Mouse (Mus musculus) hindbrain, embryonic 15.5 days (tissue): ENCODE results near the gene Fam19a2. TPM values are rescaled to one million over a fixed set of nuclear protein-coding genes. Genes with fewer than 3 reads are reported as not detected.

ENCODE experiments used
- ATAC-seq: fragments of 200-750 bp; cut with Nextera tagmentation; 2 replicates; pipeline ENCODE4 v1.8.0; 2017; ENCODE audit warnings: low read depth, moderate number of reproducible peaks, moderate TSS enrichment; ENCODE audit not compliant: low FRiP score
- H3K27ac ChIP-seq: fragments of 300-500 bp; sonication (generic); replicated peaks from 2 replicates; pipeline ENCODE4 v1.5.1; 2015; ENCODE audit warnings: mild to moderate bottlenecking, inconsistent platforms
- H3K27me3 ChIP-seq: fragments of 300-500 bp; sonication (generic); 2 replicates; pipeline ENCODE4 v1.6.1; 2015; ENCODE audit warnings: control low read depth, inconsistent platforms
- H3K36me3 ChIP-seq: fragments of 300-500 bp; sonication (generic); 2 replicates; pipeline ENCODE4 v1.6.1; 2015; ENCODE audit warnings: control low read depth, inconsistent platforms
- H3K4me1 ChIP-seq: fragments of 300-500 bp; sonication (generic); replicated peaks from 2 replicates; pipeline ENCODE4 v1.6.1; 2015; ENCODE audit warnings: control low read depth, inconsistent platforms
- H3K4me2 ChIP-seq: fragments of 300-500 bp; sonication (generic); 2 replicates; pipeline ENCODE4 v1.6.1; 2015; ENCODE audit warnings: moderate library complexity, mild to moderate bottlenecking, inconsistent platforms
- H3K4me3 ChIP-seq: fragments of 300-500 bp; sonication (generic); 2 replicates; pipeline ENCODE4 v1.5.1; 2015; ENCODE audit warnings: mild to moderate bottlenecking, inconsistent platforms
- H3K9ac ChIP-seq: fragments of 300-500 bp; sonication (generic); 2 replicates; pipeline ENCODE4 v1.6.1; 2015; ENCODE audit warnings: inconsistent platforms
- H3K9me3 ChIP-seq: fragments of 300-500 bp; sonication (generic); 2 replicates; pipeline ENCODE4 v1.6.1; 2016; ENCODE audit warnings: control low read depth, inconsistent platforms
- WGBS: fragments of 180-500 bp; shearing (Covaris S2); methylation state at CpG from one replicate; pipeline ENCODE4 v1.1.7; 2015; 5-methylcytosine and 5-hydroxymethylcytosine counted together
- polyA plus RNA-seq: library from polyadenylated mRNA; unstranded; fragments of >200 nt; fragmentation: Nextera tagmentation; extraction: Ambion mirVana; gene quantifications from 2 replicates; pipeline ENCODE4 v1.2.1, GENCODE M21; 2015

Gene Fam19a2
- polyA plus RNA-seq, 1 experiment from 2014 or later = 58.5 TPM

DNA sequence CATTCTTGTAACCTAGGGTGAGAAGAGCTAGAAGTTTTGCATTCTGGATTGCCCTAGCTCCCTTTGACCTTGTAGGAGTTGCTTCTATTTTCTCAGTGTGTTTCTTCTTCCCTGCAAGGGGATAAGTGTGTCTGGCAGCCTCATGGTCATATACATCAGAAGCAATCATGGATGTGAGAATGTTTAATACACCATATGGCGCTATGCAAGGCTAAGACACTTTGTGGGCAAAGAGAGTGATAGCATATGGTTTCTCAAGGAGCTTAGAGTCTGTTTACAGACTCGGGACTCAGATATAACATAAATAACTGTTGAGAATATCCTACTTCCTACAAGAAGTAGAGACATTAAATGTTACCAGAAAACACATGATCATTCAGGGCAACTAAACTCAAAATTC is 315.2 kb downstream of the Fam19a2 start:
- Histone ChIP-seq H3K9me3 (no peaks in the 10 kb centered on the region), H3K4me1 (no peaks in the 10 kb centered on the region), H3K9ac (no peak overlapping the region), H3K4me2 (no peak overlapping the region), H3K36me3 (no peaks in the 10 kb centered on the region), H3K27me3 (no peaks in the 10 kb centered on the region), H3K27ac (no peak overlapping the region), H3K4me3 (no peak overlapping the region)
- ATAC-seq = no peak
- 81% methylated on average over 2 of the region's 2 CpGs for WGBS

DNA sequence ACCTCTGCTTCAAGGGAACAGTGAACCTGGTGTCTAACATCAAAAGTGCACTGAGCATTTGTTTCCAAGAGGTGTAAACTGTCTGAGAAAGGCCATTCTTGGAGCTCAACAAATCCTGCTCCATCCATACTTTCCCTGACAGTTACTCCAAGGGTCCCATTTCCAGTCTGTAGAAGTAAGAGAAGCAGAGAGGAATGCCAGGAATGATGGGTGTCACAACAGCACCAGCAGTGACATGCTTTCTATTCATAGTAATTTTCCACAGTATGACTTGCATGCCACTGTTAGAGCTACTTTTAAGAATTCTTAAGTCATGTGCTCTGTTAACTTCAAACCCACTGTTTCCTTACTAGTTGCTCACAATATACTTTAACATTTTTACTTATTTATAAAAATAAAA is 331.2 kb downstream of the Fam19a2 start:
- H3K4me2 ChIP-seq = no peak overlapping the region
- H3K27me3 ChIP-seq = no peaks in the 10 kb centered on the region
- no peaks in the 10 kb centered on the region for H3K4me1 ChIP-seq
- no peaks in the 10 kb centered on the region for H3K9me3 ChIP-seq
- no peak for ATAC-seq
- H3K27ac ChIP-seq = no peak overlapping the region
- no peak overlapping the region for H3K9ac ChIP-seq
- H3K36me3 ChIP-seq = no peaks in the 10 kb centered on the region
- H3K4me3 ChIP-seq = no peak overlapping the region

DNA sequence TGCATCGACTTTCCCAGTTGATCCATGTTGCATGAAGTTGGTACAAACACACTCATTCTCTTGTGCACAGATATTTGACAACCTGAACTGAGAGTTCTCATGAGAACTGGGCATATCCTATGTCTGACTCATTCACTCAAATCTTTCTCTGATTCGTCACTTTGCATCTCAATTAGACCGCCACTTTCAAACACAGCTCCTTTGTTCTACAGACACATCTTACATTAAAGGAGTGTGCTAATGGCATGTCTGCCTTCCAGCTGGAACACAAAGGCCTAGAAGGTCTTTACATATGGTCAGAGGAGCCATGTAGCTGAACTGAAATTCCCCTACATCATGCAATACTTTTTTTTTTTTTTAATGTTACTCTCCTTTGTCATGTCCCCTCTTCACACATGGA is 333.3 kb downstream of the Fam19a2 start:
- H3K9me3 ChIP-seq = no peaks in the 10 kb centered on the region
- WGBS = 64% methylated on average over 3 of the region's 3 CpGs

DNA sequence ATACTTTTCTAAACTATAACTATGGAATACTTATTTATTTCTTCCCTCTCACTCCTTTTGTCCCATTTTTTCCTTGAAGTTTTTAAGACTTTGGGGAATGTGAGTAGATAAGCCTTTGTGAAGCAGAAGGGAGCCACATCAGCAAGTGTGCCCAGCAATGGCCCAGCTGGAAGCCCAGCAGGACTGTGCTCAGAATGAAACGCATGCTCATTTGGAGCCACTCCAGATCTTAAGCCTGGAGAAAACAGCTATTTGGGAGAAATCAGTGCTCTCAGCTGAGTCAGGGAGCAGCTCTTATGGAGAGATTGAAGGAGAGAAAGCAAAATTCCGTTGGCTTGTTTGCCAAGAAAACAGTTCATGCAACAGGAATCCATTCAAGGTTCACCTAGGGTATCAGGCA is 341.9 kb downstream of the Fam19a2 start:
- 25% methylated on average over 2 of the region's 2 CpGs for WGBS
- no peak overlapping the region for H3K9ac ChIP-seq

More for the DNA sequence above, 333.3 kb downstream of the Fam19a2 start:
- Histone ChIP-seq H3K4me3 (no peak overlapping the region), H3K4me1 (no peaks in the 10 kb centered on the region), H3K4me2 (no peak overlapping the region), H3K27ac (no peak overlapping the region), H3K9ac (no peak overlapping the region), H3K36me3 (no peaks in the 10 kb centered on the region), H3K27me3 (no peaks in the 10 kb centered on the region)
- no peak for ATAC-seq

DNA sequence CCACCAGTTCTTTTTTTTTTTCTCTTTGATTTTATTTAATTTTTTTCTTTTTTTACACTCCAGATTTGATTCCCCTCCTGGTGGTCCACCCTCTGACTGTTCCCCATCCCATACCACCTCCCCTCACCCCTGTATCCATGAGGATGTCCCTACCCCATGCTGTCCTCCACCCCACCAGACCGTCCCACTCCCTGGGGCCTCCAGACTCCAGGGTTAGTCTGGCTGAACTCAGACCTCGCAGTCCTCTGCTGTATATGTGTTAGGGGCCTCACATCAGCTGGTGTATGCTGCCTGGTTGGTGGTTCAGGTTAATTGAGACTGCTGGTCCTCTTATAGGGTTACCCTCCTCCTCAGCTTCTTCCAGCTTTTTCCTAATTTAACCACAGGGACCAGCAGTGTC is 362.9 kb downstream of the Fam19a2 start:
- no peak overlapping the region for H3K9ac ChIP-seq
- 76% methylated on average over 2 of the region's 2 CpGs for WGBS
- no peak for ATAC-seq

More for the DNA sequence above, 341.9 kb downstream of the Fam19a2 start:
- H3K4me3 ChIP-seq = no peak overlapping the region
- no peak overlapping the region for H3K27ac ChIP-seq
- ATAC-seq = no peak
- H3K9me3 ChIP-seq = no peaks in the 10 kb centered on the region
- no peaks in the 10 kb centered on the region for H3K36me3 ChIP-seq
- no peak overlapping the region for H3K4me2 ChIP-seq
- H3K4me1 ChIP-seq = no peaks in the 10 kb centered on the region
- H3K27me3 ChIP-seq = no peaks in the 10 kb centered on the region

DNA sequence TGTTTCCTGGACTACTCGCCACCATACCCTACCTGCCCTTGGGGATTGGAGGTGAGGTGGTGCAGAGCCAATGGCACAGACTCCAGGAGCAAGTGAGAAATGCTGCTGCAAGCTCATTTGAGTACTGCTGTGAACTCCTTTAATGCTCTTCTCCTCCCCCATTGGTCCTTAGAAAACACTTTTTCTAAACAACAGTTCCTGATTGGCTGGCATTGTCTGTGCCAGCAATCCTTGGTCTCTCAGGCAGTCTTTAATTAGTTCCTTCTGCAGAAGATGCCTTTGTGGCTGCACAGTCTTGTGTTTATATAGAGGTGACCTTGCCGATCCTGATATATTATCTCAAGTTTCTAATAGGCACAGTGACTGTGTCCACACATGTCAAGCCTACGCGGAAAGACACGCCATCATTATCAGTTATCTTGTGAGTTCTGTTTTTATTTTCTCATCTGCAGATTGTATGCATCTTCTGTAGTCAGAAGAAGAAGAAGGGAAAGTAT is 365.5 kb downstream of the Fam19a2 start:
- Histone ChIP-seq H3K4me2 (no peak overlapping the region), H3K36me3 (no peaks in the 10 kb centered on the region), H3K9ac (no peak overlapping the region), H3K4me1 (no peaks in the 10 kb centered on the region), H3K27me3 (no peaks in the 10 kb centered on the region), H3K27ac (no peak overlapping the region), H3K9me3 (no peaks in the 10 kb centered on the region), H3K4me3 (no peak overlapping the region)
- ATAC-seq = no peak
- WGBS = 83% methylated on average over 5 of the region's 5 CpGs

More for the DNA sequence above, 362.9 kb downstream of the Fam19a2 start:
- H3K27me3 ChIP-seq = no peaks in the 10 kb centered on the region
- H3K9me3 ChIP-seq = no peaks in the 10 kb centered on the region
- no peak overlapping the region for H3K4me2 ChIP-seq
- H3K4me3 ChIP-seq = no peak overlapping the region
- no peaks in the 10 kb centered on the region for H3K36me3 ChIP-seq
- no peaks in the 10 kb centered on the region for H3K4me1 ChIP-seq
- H3K27ac ChIP-seq = no peak overlapping the region

DNA sequence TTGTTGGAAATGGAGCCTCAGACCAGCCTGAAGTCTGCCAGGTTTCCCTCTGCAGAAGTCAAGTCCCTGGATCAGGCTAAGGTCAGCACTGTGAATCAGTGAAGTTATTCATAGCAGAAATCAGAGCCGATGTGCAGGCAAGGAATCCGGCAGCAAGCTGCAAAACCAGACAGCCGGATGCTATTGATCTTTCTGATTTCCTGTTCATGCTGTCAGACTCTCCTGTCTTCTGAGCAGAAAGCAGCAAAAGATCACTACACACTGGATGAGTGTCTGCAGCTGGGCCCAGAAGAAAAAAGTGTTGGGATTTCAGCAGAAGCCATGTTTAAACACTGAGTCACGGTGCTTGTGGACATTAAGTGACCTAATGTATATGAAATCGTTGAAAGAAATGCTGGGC is 368.2 kb downstream of the Fam19a2 start:
- H3K9ac ChIP-seq = no peak overlapping the region
- no peaks in the 10 kb centered on the region for H3K9me3 ChIP-seq
- H3K4me1 ChIP-seq = no peaks in the 10 kb centered on the region
- H3K36me3 ChIP-seq = no peaks in the 10 kb centered on the region
- no peak overlapping the region for H3K4me3 ChIP-seq
- ATAC-seq = no peak
- H3K4me2 ChIP-seq = no peak overlapping the region
- no peaks in the 10 kb centered on the region for H3K27me3 ChIP-seq
- H3K27ac ChIP-seq = no peak overlapping the region
- 79% methylated on average over 5 of the region's 5 CpGs for WGBS

DNA sequence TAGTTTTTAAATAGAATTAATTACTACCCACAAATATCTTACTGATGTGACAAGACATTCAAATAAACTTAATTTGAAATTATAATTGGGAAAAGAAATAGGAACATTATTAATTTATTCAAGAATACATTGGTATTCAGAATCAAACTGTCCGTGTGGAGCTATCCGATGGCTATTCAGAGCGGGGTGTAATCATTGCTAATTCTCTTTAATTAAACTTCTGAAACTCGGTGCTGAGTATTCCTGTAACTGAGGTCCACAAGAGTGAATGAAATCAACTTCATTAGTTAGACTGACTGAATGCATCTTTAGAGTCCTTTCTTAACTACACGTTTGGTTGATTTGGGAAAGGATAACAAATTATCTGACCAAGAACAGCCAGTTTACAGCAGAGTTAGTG is 372.9 kb downstream of the Fam19a2 start:
- WGBS = 68% methylated on average over 5 of the region's 5 CpGs
- Histone ChIP-seq H3K9ac (no peak overlapping the region), H3K4me1 (no peaks in the 10 kb centered on the region), H3K27me3 (no peaks in the 10 kb centered on the region), H3K4me2 (no peak overlapping the region), H3K9me3 (no peaks in the 10 kb centered on the region), H3K4me3 (no peak overlapping the region), H3K36me3 (no peaks in the 10 kb centered on the region), H3K27ac (no peak overlapping the region)
- ATAC-seq = no peak

DNA sequence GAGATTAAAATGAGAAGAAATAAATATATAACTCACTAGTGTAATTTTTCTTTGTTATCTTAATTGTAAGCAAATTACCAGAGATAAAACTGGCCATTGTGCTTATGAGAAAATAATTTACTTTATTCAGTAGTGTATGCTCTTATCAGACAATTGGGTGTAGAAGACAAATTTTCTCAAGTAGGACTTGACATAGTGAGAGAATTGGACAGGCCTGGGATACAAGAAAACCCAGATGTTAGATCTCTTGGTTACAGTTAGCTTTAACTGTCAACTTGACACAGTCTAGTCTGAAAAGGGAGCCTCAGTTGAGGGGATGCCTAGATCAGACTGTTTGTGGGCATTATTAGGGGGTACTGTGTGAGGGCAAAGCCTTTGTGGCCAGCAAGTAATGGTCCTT is 373.7 kb downstream of the Fam19a2 start:
- Histone ChIP-seq H3K27ac (no peak overlapping the region), H3K9me3 (no peaks in the 10 kb centered on the region), H3K4me1 (no peaks in the 10 kb centered on the region), H3K4me2 (no peak overlapping the region), H3K36me3 (no peaks in the 10 kb centered on the region), H3K9ac (no peak overlapping the region), H3K4me3 (no peak overlapping the region), H3K27me3 (no peaks in the 10 kb centered on the region)
- ATAC-seq = no peak

DNA sequence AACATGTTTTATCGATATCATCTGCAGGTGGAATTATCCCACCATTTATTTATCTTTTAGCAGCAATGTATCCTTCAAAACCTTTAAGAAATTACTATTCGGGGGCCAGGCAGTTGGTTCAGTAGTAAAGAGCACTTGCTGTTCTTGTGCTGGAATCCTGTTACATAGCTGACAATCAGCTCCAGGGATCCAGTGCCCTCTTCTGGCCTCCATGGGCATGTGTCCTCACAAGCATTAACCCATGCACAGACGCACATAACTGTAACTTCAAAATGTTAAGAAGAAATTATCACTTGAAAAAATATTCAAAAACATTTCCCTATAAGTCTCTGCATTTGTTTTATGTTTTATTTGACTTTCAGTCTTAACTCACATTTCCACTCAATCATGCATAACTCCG is 381.8 kb downstream of the Fam19a2 start:
- H3K27me3 ChIP-seq = no peaks in the 10 kb centered on the region
- no peaks in the 10 kb centered on the region for H3K9me3 ChIP-seq
- no peaks in the 10 kb centered on the region for H3K4me1 ChIP-seq
- no peak for ATAC-seq
- no peak overlapping the region for H3K4me3 ChIP-seq
- no peak overlapping the region for H3K27ac ChIP-seq
- no peak overlapping the region for H3K9ac ChIP-seq
- H3K36me3 ChIP-seq = no peaks in the 10 kb centered on the region
- WGBS = 94% methylated on average over 4 of the region's 4 CpGs
- no peak overlapping the region for H3K4me2 ChIP-seq

DNA sequence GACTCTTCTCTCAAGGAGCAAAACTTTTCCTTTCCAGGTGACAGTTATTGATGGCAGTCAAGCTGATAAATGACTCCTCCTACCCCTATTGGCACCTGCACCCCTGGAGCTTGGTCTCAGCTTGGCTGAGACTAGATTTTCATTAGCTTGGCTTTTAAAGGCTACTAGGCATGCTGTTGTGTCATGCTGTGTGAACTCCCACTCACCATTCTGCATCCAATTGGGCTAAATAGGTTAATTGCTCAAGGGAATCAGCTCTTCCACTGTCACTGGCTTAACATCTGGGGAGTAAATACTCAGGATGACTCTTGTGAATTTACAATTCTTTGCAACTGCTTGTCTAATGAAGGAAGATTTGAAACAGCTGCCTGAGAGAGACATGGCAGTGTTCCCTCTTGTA is 407.4 kb downstream of the Fam19a2 start:
- H3K9ac ChIP-seq = no peak overlapping the region
- no peaks in the 10 kb centered on the region for H3K9me3 ChIP-seq
- H3K27me3 ChIP-seq = no peaks in the 10 kb centered on the region
- H3K27ac ChIP-seq = no peak overlapping the region
- no peaks in the 10 kb centered on the region for H3K36me3 ChIP-seq
- H3K4me1 ChIP-seq = no peaks in the 10 kb centered on the region
- H3K4me3 ChIP-seq = no peak overlapping the region
- H3K4me2 ChIP-seq = no peak overlapping the region
- ATAC-seq = no peak

DNA sequence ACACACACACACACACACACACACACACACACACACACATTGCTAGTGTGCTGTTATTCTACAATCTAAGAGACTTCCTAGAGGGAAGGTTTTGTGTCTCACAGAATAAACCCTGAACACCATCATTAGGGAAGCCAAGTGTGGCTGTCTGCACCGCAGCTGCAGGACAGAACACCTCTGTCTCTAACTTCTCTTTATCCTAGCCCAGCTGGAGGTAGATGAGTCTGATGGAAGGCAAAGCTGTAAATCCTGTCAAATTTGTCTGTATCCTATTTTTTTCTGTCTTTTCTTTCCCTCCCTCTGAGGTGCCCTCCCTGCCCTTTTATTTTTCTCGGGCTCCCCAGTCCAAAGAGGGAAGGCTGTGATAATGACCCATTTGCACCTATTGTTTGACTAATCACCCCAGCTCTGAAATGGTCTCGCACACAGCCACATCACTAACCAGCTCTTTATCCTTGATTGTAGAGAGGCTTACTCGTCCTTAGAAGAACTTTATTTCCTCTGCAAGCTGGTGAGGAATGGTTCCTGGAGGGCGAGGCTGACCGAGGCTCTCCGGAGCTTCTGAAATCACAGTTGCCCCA is 414.6 kb downstream of the Fam19a2 start:
- no peak for ATAC-seq

DNA sequence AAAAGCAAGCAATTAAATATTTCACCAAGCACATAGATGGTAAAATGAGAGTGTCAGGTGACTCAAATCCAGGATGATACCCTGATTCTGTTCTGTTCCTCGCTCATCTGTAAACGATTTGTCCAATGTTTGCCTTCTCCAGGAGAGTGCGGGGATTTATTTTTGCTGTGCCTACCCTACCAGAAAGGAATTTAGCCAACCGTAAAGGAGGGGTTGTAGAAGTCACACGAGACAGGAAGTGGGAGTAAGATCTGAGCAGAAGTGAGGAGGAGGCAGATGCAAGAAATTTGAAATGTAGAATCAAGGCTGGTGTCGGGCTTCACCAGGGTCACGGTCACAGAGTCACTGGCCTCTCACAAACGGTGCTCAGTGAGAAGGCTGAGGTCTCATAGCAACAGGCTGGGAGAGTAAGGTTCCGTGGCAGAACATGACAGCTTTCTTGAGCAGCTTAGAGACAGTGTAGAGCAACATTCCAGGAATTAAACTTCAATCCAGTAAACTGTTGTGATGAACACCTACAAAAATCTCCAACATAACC is 419.0 kb downstream of the Fam19a2 start:
- Histone ChIP-seq H3K36me3 (no peaks in the 10 kb centered on the region), H3K4me2 (no peak overlapping the region), H3K27me3 (no peaks in the 10 kb centered on the region), H3K9me3 (no peaks in the 10 kb centered on the region), H3K4me3 (no peak overlapping the region), H3K9ac (no peak overlapping the region), H3K27ac (no peak overlapping the region), H3K4me1 (0 out of 2 replicates have a peak, but pooled peaks cover 4% of the 10 kb centered on the region)
- 67% methylated on average over 9 of the region's 9 CpGs for WGBS
- ATAC-seq = no peak

More for the DNA sequence above, 414.6 kb downstream of the Fam19a2 start:
- Histone ChIP-seq H3K27ac (no peak overlapping the region), H3K9me3 (no peaks in the 10 kb centered on the region), H3K4me2 (no peak overlapping the region), H3K36me3 (no peaks in the 10 kb centered on the region), H3K27me3 (no peaks in the 10 kb centered on the region), H3K4me1 (0 out of 2 replicates have a peak, but pooled peaks cover 4% of the 10 kb centered on the region), H3K9ac (no peak overlapping the region), H3K4me3 (no peak overlapping the region)
- WGBS = 5% methylated on average over 7 of the region's 7 CpGs
